Mouse (Mus musculus) limb, embryonic 12.5 days (tissue): ENCODE measurements around the gene Abhd5. TPM values are rescaled to one million over a fixed set of nuclear protein-coding genes. Genes with fewer than 3 reads are reported as not detected.

Source experiments
- ATAC-seq: fragments of 200-750 bp; cut with Nextera tagmentation; 2 replicates; pipeline ENCODE4 v1.8.0; 2017; ENCODE audit warnings: low read depth, moderate TSS enrichment; ENCODE audit not compliant: insufficient number of reproducible peaks, insufficient read depth, low FRiP score, low TSS enrichment
- H3K27ac ChIP-seq: fragments of 300-500 bp; sonication (generic); 2 replicates; pipeline ENCODE4 v1.5.1; 2016; ENCODE audit warnings: mild to moderate bottlenecking, moderate library complexity
- H3K27me3 ChIP-seq: fragments of 300-500 bp; sonication (generic); 2 replicates; pipeline ENCODE4 v1.6.1; 2016; ENCODE audit warnings: mild to moderate bottlenecking, moderate library complexity
- H3K36me3 ChIP-seq: fragments of 300-500 bp; sonication (generic); 2 replicates; pipeline ENCODE4 v1.6.1; 2016; ENCODE audit warnings: mild to moderate bottlenecking, moderate library complexity
- H3K4me1 ChIP-seq: fragments of 300-500 bp; sonication (generic); replicated peaks from 2 replicates; pipeline ENCODE4 v1.6.1; 2016
- H3K4me2 ChIP-seq: fragments of 300-500 bp; sonication (generic); 2 replicates; pipeline ENCODE4 v1.6.1; 2016; ENCODE audit warnings: mild to moderate bottlenecking, moderate library complexity
- H3K4me3 ChIP-seq: fragments of 300-500 bp; sonication (generic); replicated peaks from 2 replicates; pipeline ENCODE4 v1.5.1; 2016; ENCODE audit warnings: mild to moderate bottlenecking
- H3K9ac ChIP-seq: fragments of 300-500 bp; sonication (generic); replicated peaks from 2 replicates; pipeline ENCODE4 v1.6.1; 2016; ENCODE audit warnings: mild to moderate bottlenecking, moderate library complexity
- H3K9me3 ChIP-seq: fragments of 300-500 bp; sonication (generic); 2 replicates; pipeline ENCODE4 v1.6.1; 2016; ENCODE audit warnings: mild to moderate bottlenecking, moderate library complexity
- WGBS: fragments of 180-500 bp; shearing (Covaris S2); methylation state at CpG from one replicate; pipeline ENCODE4 v1.1.7; 2016; 5-methylcytosine and 5-hydroxymethylcytosine counted together
- polyA plus RNA-seq: library from polyadenylated mRNA; unstranded; fragments of >200 nt; fragmentation: Nextera tagmentation; extraction: Ambion mirVana; gene quantifications from 2 replicates; pipeline ENCODE4 v1.2.1, GENCODE M21; 2016

Abhd5 gene
- polyA plus RNA-seq, 1 experiment from 2014 or later = 26.3 TPM

GRCm38 (mm10) chr9:122316562-122316961, 34.8 kb upstream of the Abhd5 start:
- no peak for ATAC-seq
- Histone ChIP-seq H3K9ac (no peak overlapping the region), H3K4me2 (no peak overlapping the region), H3K27ac (no peak overlapping the region), H3K4me1 (no peaks in the 10 kb centered on the region), H3K4me3 (no peak overlapping the region), H3K9me3 (no peaks in the 10 kb centered on the region), H3K36me3 (no peaks in the 10 kb centered on the region), H3K27me3 (no peaks in the 10 kb centered on the region)
- WGBS = 92% methylated on average over 7 of the region's 7 CpGs

DNA sequence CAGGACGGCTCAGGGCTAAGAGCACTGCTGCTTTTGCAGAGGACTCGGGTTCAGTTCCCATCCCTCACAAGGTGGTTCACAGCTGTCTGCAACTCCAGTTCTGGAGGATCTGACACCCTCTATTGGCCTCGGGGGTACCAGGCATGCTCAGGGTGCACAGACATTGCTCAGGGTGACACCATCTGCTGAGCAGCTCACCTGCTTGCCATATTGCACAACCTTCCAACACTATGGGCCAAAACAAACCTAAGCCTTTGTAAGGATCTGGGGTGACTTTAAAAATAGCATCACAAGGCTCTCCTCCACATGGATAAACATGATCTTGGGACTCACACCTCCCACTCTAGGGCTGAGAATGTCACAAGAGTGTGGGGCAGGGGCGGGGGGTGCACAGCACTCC, 30.8 kb upstream of the Abhd5 start:
- WGBS = 84% methylated on average over 4 of the region's 4 CpGs
- Histone ChIP-seq H3K4me1 (no peaks in the 10 kb centered on the region), H3K4me2 (no peak overlapping the region), H3K9ac (no peak overlapping the region), H3K27me3 (no peaks in the 10 kb centered on the region), H3K9me3 (no peaks in the 10 kb centered on the region), H3K27ac (no peak overlapping the region), H3K4me3 (no peak overlapping the region), H3K36me3 (no peaks in the 10 kb centered on the region)
- no peak for ATAC-seq

- H3K9me3 ChIP-seq = no peaks in the 10 kb centered on the region
- no peak overlapping the region for H3K9ac ChIP-seq
- H3K4me3 ChIP-seq = no peak overlapping the region
- H3K27ac ChIP-seq = no peak overlapping the region
- no peaks in the 10 kb centered on the region for H3K36me3 ChIP-seq
- no peaks in the 10 kb centered on the region for H3K4me1 ChIP-seq
- WGBS = 59% methylated on average over 3 of the region's 3 CpGs
- no peak overlapping the region for H3K4me2 ChIP-seq
- no peaks in the 10 kb centered on the region for H3K27me3 ChIP-seq
- no peak for ATAC-seq
Observed at GRCm38 (mm10) chr9:122322356-122322755, 29.1 kb upstream of the Abhd5 start.

- Histone ChIP-seq H3K27ac (no peak overlapping the region), H3K36me3 (no peaks in the 10 kb centered on the region), H3K4me1 (no peaks in the 10 kb centered on the region), H3K27me3 (no peaks in the 10 kb centered on the region), H3K4me3 (no peak overlapping the region), H3K9me3 (no peaks in the 10 kb centered on the region), H3K4me2 (no peak overlapping the region), H3K9ac (no peak overlapping the region)
- no peak for ATAC-seq
- 97% methylated on average over 1 of the region's 1 CpGs for WGBS
Observed at GRCm38 (mm10) chr9:122325996-122326395, 25.4 kb upstream of the Abhd5 start.

GRCm38 (mm10) chr9:122328199-122328598, 23.2 kb upstream of the Abhd5 start:
- H3K4me1 ChIP-seq = no peaks in the 10 kb centered on the region
- no peak overlapping the region for H3K4me2 ChIP-seq
- no peak overlapping the region for H3K9ac ChIP-seq
- H3K36me3 ChIP-seq = no peaks in the 10 kb centered on the region
- no peaks in the 10 kb centered on the region for H3K27me3 ChIP-seq
- H3K4me3 ChIP-seq = no peak overlapping the region
- no peak overlapping the region for H3K27ac ChIP-seq
- no peak for ATAC-seq
- 64% methylated on average over 3 of the region's 3 CpGs for WGBS
- no peaks in the 10 kb centered on the region for H3K9me3 ChIP-seq

GRCm38 (mm10) chr9:122336677-122337076, 14.7 kb upstream of the Abhd5 start:
- H3K9ac ChIP-seq = no peak overlapping the region
- no peak for ATAC-seq
- H3K4me3 ChIP-seq = no peak overlapping the region
- WGBS = 68% methylated on average over 2 of the region's 2 CpGs
- no peaks in the 10 kb centered on the region for H3K9me3 ChIP-seq
- H3K27ac ChIP-seq = no peak overlapping the region
- H3K4me1 ChIP-seq = no peaks in the 10 kb centered on the region
- no peak overlapping the region for H3K4me2 ChIP-seq
- no peaks in the 10 kb centered on the region for H3K36me3 ChIP-seq
- no peaks in the 10 kb centered on the region for H3K27me3 ChIP-seq

- no peaks in the 10 kb centered on the region for H3K27me3 ChIP-seq
- no peak overlapping the region for H3K4me3 ChIP-seq
- no peak overlapping the region for H3K27ac ChIP-seq
- no peaks in the 10 kb centered on the region for H3K4me1 ChIP-seq
- no peak overlapping the region for H3K9ac ChIP-seq
- no peaks in the 10 kb centered on the region for H3K9me3 ChIP-seq
- WGBS = 59% methylated on average over 8 of the region's 8 CpGs
- ATAC-seq = no peak
- no peaks in the 10 kb centered on the region for H3K36me3 ChIP-seq
- H3K4me2 ChIP-seq = no peak overlapping the region
Observed at GRCm38 (mm10) chr9:122337510-122337931, 13.9 kb upstream of the Abhd5 start.

DNA sequence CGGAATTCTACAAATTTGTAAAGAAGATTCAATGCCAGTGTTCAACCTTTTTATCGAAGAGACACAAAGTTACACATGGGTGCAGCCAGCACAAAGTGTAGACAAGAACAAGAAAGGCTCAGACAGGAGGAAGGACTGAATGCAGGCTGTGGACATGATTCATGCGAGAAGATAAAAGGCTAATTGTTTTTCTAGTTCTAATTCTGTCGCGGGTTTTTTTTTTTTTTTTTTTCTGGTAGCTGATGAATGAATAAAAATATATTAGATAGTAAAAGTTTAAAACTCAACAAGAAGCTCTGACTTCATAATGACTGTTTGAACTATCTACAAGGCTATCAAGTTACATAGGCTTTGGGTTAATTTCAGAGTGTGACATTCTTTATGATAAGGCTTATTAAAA, 11.4 kb upstream of the Abhd5 start:
- H3K9me3 ChIP-seq = no peaks in the 10 kb centered on the region
- no peak overlapping the region for H3K4me3 ChIP-seq
- H3K4me1 ChIP-seq = no peaks in the 10 kb centered on the region
- H3K9ac ChIP-seq = no peak overlapping the region
- H3K4me2 ChIP-seq = no peak overlapping the region
- no peaks in the 10 kb centered on the region for H3K27me3 ChIP-seq
- 72% methylated on average over 5 of the region's 5 CpGs for WGBS
- H3K36me3 ChIP-seq = no peaks in the 10 kb centered on the region
- ATAC-seq = no peak
- H3K27ac ChIP-seq = no peak overlapping the region

DNA sequence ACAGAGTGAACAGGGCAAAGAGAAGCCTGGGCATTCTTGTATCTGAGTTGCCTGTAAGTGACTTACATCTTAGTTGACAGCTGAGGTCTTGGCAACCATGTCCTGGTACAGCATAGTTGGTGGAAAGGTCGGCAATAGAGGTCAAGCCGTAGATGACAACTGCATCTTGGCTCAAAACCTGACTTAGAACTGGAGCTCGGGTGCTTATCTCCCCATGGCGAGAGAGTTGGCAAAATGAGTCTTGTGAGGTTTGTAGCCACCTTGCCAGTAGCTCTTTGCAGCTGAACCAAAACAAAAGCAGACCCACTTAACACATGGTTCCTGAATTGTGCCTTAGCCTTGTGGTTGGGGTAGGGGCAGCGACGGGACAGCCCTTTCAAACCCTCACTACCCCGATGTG, 8.0 kb upstream of the Abhd5 start:
- 88% methylated on average over 7 of the region's 7 CpGs for WGBS
- no peaks in the 10 kb centered on the region for H3K36me3 ChIP-seq
- H3K9ac ChIP-seq = no peak overlapping the region
- H3K4me3 ChIP-seq = no peak overlapping the region
- H3K4me2 ChIP-seq = no peak overlapping the region
- H3K4me1 ChIP-seq = no peaks in the 10 kb centered on the region
- H3K9me3 ChIP-seq = no peaks in the 10 kb centered on the region
- no peaks in the 10 kb centered on the region for H3K27me3 ChIP-seq
- no peak for ATAC-seq
- H3K27ac ChIP-seq = no peak overlapping the region

DNA sequence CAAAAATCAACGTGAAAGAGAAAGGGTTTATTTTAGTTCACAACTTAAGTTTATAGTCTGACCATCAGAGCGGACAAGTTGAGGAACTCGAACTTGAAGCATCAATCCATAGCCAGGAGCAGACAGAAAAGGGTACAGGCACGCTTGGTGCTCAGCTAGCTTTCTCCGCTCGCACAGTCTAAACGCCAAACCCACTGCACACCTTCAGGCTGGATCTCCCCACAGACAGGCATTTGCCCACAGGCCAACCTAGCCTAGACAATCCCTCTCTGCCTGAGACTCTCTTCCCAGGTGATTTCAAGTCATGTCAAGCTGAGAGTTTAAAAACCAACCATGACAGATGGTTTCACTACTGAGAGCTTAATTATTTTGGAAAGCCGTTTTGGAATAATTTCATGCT, 6.8 kb upstream of the Abhd5 start:
- ATAC-seq = no peak
- H3K27me3 ChIP-seq = no peaks in the 10 kb centered on the region
- no peaks in the 10 kb centered on the region for H3K4me1 ChIP-seq
- H3K36me3 ChIP-seq = no peaks in the 10 kb centered on the region
- H3K27ac ChIP-seq = no peak overlapping the region
- no peak overlapping the region for H3K4me3 ChIP-seq
- no peak overlapping the region for H3K9ac ChIP-seq
- H3K9me3 ChIP-seq = no peaks in the 10 kb centered on the region
- no peak overlapping the region for H3K4me2 ChIP-seq
- WGBS = 88% methylated on average over 8 of the region's 8 CpGs

GRCm38 (mm10) chr9:122345291-122345690, 6.1 kb upstream of the Abhd5 start:
- Histone ChIP-seq H3K27me3 (no peaks in the 10 kb centered on the region), H3K4me1 (no peaks in the 10 kb centered on the region), H3K9me3 (no peaks in the 10 kb centered on the region), H3K4me3 (no peak overlapping the region), H3K4me2 (no peak overlapping the region), H3K9ac (no peak overlapping the region), H3K27ac (no peak overlapping the region), H3K36me3 (no peaks in the 10 kb centered on the region)
- WGBS = 81% methylated on average over 3 of the region's 3 CpGs
- no peak for ATAC-seq

DNA sequence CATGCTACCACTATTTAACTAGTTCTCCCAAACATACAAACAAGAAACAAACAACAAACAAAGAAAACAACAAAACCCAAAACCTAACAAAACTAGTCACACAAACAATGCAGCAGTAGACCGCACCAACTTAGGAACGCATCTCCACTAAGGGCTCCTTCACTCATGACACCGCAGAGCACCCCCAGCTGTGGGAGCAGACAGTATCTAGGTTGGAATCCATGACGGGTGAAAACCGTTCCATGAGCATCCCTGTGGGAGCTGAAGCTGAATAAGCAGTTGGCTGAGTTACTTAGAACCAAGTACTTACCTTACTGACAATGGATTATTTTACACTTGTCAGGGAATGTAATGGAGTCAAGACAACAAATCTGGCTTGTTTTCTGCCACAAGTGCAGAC, 5.3 kb upstream of the Abhd5 start:
- H3K9me3 ChIP-seq = no peaks in the 10 kb centered on the region
- no peak for ATAC-seq
- H3K9ac ChIP-seq = no peak overlapping the region
- no peaks in the 10 kb centered on the region for H3K27me3 ChIP-seq
- 87% methylated on average over 5 of the region's 5 CpGs for WGBS
- H3K27ac ChIP-seq = no peak overlapping the region
- no peak overlapping the region for H3K4me2 ChIP-seq
- no peak overlapping the region for H3K4me3 ChIP-seq
- no peaks in the 10 kb centered on the region for H3K4me1 ChIP-seq
- H3K36me3 ChIP-seq = no peaks in the 10 kb centered on the region
